Mouse (Mus musculus) limb, embryonic 14.5 days (tissue): ENCODE data around the gene Slc9a3. TPM values are rescaled to one million over a fixed set of nuclear protein-coding genes. Genes with fewer than 3 reads are reported as not detected.

Experiments
- ATAC-seq: fragments of 200-750 bp; cut with Nextera tagmentation; 2 replicates; pipeline ENCODE4 v1.8.0; 2017; ENCODE audit warnings: low read depth, moderate number of reproducible peaks, moderate TSS enrichment; ENCODE audit not compliant: low FRiP score
- DNase-seq: peaks from one replicate; pipeline ENCODE4 v3.0.0-alpha.2; 2015; ENCODE audit warnings: low spot score
- H3K27ac ChIP-seq: fragments of 300-500 bp; sonication (generic); replicated peaks from 2 replicates; pipeline ENCODE4 v1.5.1; 2014; ENCODE audit warnings: low read depth, mild to moderate bottlenecking, low read length, moderate library complexity, mixed read lengths
- H3K27me3 ChIP-seq: fragments of 300-500 bp; sonication (generic); 2 replicates; pipeline ENCODE4 v1.6.1; 2014; ENCODE audit warnings: low read length, mixed read lengths; ENCODE audit not compliant: control insufficient read depth, insufficient read depth
- H3K36me3 ChIP-seq: fragments of 300-500 bp; sonication (generic); 2 replicates; pipeline ENCODE4 v1.6.1; 2014; ENCODE audit warnings: mild to moderate bottlenecking, low read length, moderate library complexity, mixed read lengths; ENCODE audit not compliant: control insufficient read depth, insufficient read depth
- H3K4me1 ChIP-seq: fragments of 300-500 bp; sonication (generic); 2 replicates; pipeline ENCODE4 v1.6.1; 2014; ENCODE audit warnings: antibody characterized with exemption, low read length, mixed read lengths; ENCODE audit not compliant: control insufficient read depth, insufficient read depth
- H3K4me2 ChIP-seq: fragments of 300-500 bp; sonication (generic); replicated peaks from 2 replicates; pipeline ENCODE4 v1.6.1; 2014; ENCODE audit warnings: low read depth, mild to moderate bottlenecking, low read length, moderate library complexity; ENCODE audit not compliant: severe bottlenecking
- H3K4me3 ChIP-seq: fragments of 300-500 bp; sonication (generic); replicated peaks from 2 replicates; pipeline ENCODE4 v1.5.1; 2014; ENCODE audit warnings: low read length
- H3K9ac ChIP-seq: fragments of 300-500 bp; sonication (generic); 2 replicates; pipeline ENCODE4 v1.6.1; 2014; ENCODE audit warnings: mild to moderate bottlenecking, low read depth, low read length, moderate library complexity; ENCODE audit not compliant: severe bottlenecking
- H3K9me3 ChIP-seq: fragments of 300-500 bp; sonication (generic); 2 replicates; pipeline ENCODE4 v1.6.1; 2016; ENCODE audit warnings: low read length; ENCODE audit not compliant: control insufficient read depth
- POLR2A ChIP-seq: fragments of 200-500 bp; IDR thresholded peaks from 2 replicates; pipeline ENCODE4 v1.8.0; 2012; ENCODE audit warnings: inconsistent platforms, mild to moderate bottlenecking, moderate library complexity, borderline replicate concordance; ENCODE audit not compliant: insufficient read depth, insufficient read length; ENCODE audit errors: extremely low read depth
- whole genome bisulfite sequencing: fragments of 180-500 bp; shearing (Covaris S2); extraction: QIAGEN DNeasy Blood & Tissue Kit; methylation state at CpG from one replicate; pipeline ENCODE4 v1.1.7; 2014; 5-methylcytosine and 5-hydroxymethylcytosine counted together
- polyA plus RNA-seq, 2 experiments: library from polyadenylated mRNA; depleted of rRNA in 1 of 2; stranded (reverse) in 1 of 2; unstranded in 1 of 2; fragments of >200 nt; fragmentation: Nextera tagmentation in 1 of 2; extraction: Ambion mirVana in 1 of 2; gene quantifications; 2 replicates each; pipeline versions ENCODE4 v1.2.1 to v1.2.3; 2012 to 2014

The Slc9a3 gene
- polyA plus RNA-seq, 2 experiments: 0.03 TPM; not detected in 1

DNA sequence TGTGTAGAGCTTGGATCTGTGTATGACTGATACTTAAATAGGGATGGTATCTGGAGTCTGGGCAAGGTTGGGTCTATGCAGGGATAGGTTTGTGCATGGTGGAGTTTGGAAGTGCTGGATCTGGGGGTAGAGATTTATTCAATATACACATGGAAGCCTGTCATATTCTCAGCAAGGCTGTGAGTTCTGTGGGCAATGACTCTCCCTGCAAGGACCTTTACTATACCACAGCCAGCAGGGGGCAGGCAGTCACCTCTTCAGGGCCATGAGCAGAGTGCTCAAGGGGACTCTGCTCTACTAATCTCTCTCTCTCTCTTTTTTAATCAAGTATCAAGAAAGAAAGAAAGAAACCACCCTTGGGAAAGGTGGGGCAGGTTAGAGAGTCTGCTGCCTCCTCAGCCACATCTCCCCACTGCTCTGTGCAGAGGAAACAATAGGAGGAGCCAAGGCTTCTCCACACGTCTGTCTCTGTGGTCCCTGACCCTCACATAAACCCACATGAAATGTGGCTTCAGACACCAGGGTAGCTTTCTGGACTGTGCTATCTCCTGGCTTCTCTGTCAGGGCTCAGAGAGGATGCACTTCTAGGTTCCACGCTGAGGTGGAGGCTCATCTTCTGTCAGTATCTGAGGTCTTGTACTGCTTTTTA lies 24.4 kb upstream of the Slc9a3 start:
- no peak for TF ChIP-seq POLR2A
- no peak overlapping the region for H3K4me3 ChIP-seq
- no peaks in the 10 kb centered on the region for H3K36me3 ChIP-seq
- no peak overlapping the region for H3K27ac ChIP-seq
- H3K27me3 ChIP-seq: no peaks in the 10 kb centered on the region
- H3K4me1 ChIP-seq: no peaks in the 10 kb centered on the region
- H3K4me2 ChIP-seq: no peak overlapping the region
- peak; percentile 46 for DNase-seq
- ATAC-seq: peak; percentile 65; the same call in 1 of the 2 replicates
- H3K9me3 ChIP-seq: no peaks in the 10 kb centered on the region
- WGBS: 24% methylated on average over 2 of the region's 2 CpGs
- no peak overlapping the region for H3K9ac ChIP-seq

GRCm38 (mm10) chr13:74098913-74099312 lies 22.3 kb upstream of the Slc9a3 start:
- ATAC-seq: no peak
- no peak for DNase-seq
- 80% methylated on average over 6 of the region's 6 CpGs for WGBS
- no peaks in the 10 kb centered on the region for H3K27me3 ChIP-seq
- H3K27ac ChIP-seq: no peak overlapping the region
- no peaks in the 10 kb centered on the region for H3K36me3 ChIP-seq
- no peaks in the 10 kb centered on the region for H3K9me3 ChIP-seq
- TF ChIP-seq POLR2A: no peak
- no peaks in the 10 kb centered on the region for H3K4me1 ChIP-seq
- no peak overlapping the region for H3K4me3 ChIP-seq
- H3K4me2 ChIP-seq: no peak overlapping the region
- H3K9ac ChIP-seq: no peak overlapping the region

GRCm38 (mm10) chr13:74102108-74102830 lies 19.0 kb upstream of the Slc9a3 start:
- no peaks in the 10 kb centered on the region for H3K9me3 ChIP-seq
- 76% methylated on average over 8 of the region's 8 CpGs for WGBS
- DNase-seq (no peak), ATAC-seq (no peak)
- no peak overlapping the region for H3K4me2 ChIP-seq
- no peak overlapping the region for H3K4me3 ChIP-seq
- H3K27ac ChIP-seq: no peak overlapping the region
- TF ChIP-seq POLR2A: no peak
- H3K9ac ChIP-seq: no peak overlapping the region
- no peaks in the 10 kb centered on the region for H3K4me1 ChIP-seq
- H3K27me3 ChIP-seq: no peaks in the 10 kb centered on the region
- no peaks in the 10 kb centered on the region for H3K36me3 ChIP-seq

- 85% methylated on average over 4 of the region's 4 CpGs for WGBS
- no peak for DNase-seq
- H3K9me3 ChIP-seq: no peaks in the 10 kb centered on the region
Measured at GRCm38 (mm10) chr13:74102831-74103582, 18.2 kb upstream of the Slc9a3 start.

DNA sequence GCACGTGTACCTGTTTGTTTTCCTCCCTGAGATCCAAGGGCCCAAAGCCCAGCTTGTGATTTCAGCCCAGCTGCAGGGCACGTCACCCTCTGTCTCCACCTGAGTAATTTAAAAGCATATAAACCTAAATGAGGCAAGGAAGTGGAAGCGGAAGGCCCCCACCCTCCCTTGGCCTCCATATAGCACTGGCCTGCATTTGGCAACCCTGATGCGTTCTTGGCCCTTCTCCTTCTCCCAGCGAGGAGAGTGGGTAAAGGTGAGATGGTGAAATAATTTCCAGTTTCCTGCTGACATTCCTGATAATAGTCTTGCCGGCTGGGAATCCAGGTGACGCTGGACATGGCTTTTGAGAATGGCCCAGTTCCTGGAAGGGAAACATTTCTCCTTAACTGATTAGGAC lies 16.8 kb upstream of the Slc9a3 start:
- no peak for TF ChIP-seq POLR2A
- no peaks in the 10 kb centered on the region for H3K9me3 ChIP-seq
- no peaks in the 10 kb centered on the region for H3K4me1 ChIP-seq
- H3K27me3 ChIP-seq: no peaks in the 10 kb centered on the region
- no peak overlapping the region for H3K4me3 ChIP-seq
- 52% methylated on average over 7 of the region's 7 CpGs for WGBS
- DNase-seq: no peak
- no peak for ATAC-seq
- no peaks in the 10 kb centered on the region for H3K36me3 ChIP-seq
- H3K27ac ChIP-seq: no peak overlapping the region
- H3K9ac ChIP-seq: no peak overlapping the region
- no peak overlapping the region for H3K4me2 ChIP-seq

More at GRCm38 (mm10) chr13:74102831-74103582, 18.2 kb upstream of the Slc9a3 start:
- TF ChIP-seq POLR2A: no peak
- Histone ChIP-seq H3K9ac (no peak overlapping the region), H3K4me2 (no peak overlapping the region), H3K4me3 (no peak overlapping the region), H3K36me3 (no peaks in the 10 kb centered on the region), H3K27me3 (no peaks in the 10 kb centered on the region), H3K27ac (no peak overlapping the region), H3K4me1 (no peaks in the 10 kb centered on the region)
- ATAC-seq: no peak
